Mouse (Mus musculus) neural tube, embryonic 12.5 days (tissue): Measurements from ENCODE around the gene Arg2. TPM values are rescaled to one million over a fixed set of nuclear protein-coding genes. Genes with fewer than 3 reads are reported as not detected.
"Not testable (repeated sequence)": the region's sequence is repeated elsewhere in the genome, so short reads cannot be mapped to it uniquely, and the experiment has no call there.

Experiments
- ATAC-seq: fragments of 200-750 bp; cut with Nextera tagmentation; 2 replicates; pipeline ENCODE4 v1.8.0; 2017; ENCODE audit warnings: low read depth, mild to moderate bottlenecking, moderate TSS enrichment, moderate library complexity; ENCODE audit not compliant: low FRiP score
- H3K27ac ChIP-seq: fragments of 300-500 bp; sonication (generic); 2 replicates; pipeline ENCODE4 v1.5.1; 2016
- H3K27me3 ChIP-seq: fragments of 300-500 bp; sonication (generic); replicated peaks from 2 replicates; pipeline ENCODE4 v1.6.1; 2016; ENCODE audit warnings: mild to moderate bottlenecking
- H3K36me3 ChIP-seq: fragments of 300-500 bp; sonication (generic); 2 replicates; pipeline ENCODE4 v1.6.1; 2016; ENCODE audit warnings: mild to moderate bottlenecking
- H3K4me1 ChIP-seq: fragments of 300-500 bp; sonication (generic); 2 replicates; pipeline ENCODE4 v1.6.1; 2016
- H3K4me2 ChIP-seq: fragments of 300-500 bp; sonication (generic); replicated peaks from 2 replicates; pipeline ENCODE4 v1.6.1; 2016; ENCODE audit warnings: mild to moderate bottlenecking
- H3K4me3 ChIP-seq: fragments of 300-500 bp; sonication (generic); 2 replicates; pipeline ENCODE4 v1.5.1; 2016
- H3K9ac ChIP-seq: fragments of 300-500 bp; sonication (generic); 2 replicates; pipeline ENCODE4 v1.6.1; 2016; ENCODE audit warnings: mild to moderate bottlenecking
- H3K9me3 ChIP-seq: fragments of 300-500 bp; sonication (generic); 2 replicates; pipeline ENCODE4 v1.6.1; 2016; ENCODE audit warnings: mild to moderate bottlenecking
- WGBS: fragments of 180-500 bp; shearing (Covaris S2); methylation state at CpG from one replicate; pipeline ENCODE4 v1.1.7; 2016; 5-methylcytosine and 5-hydroxymethylcytosine counted together
- polyA plus RNA-seq: library from polyadenylated mRNA; unstranded; fragments of >200 nt; fragmentation: Nextera tagmentation; extraction: Ambion mirVana; gene quantifications from 2 replicates; pipeline ENCODE4 v1.2.1, GENCODE M21; 2016

Arg2 gene
- polyA plus RNA-seq, 1 experiment from 2014 or later = 17.1 TPM

- peak within 1 kb of the TSS; percentile 68 for H3K4me2 ChIP-seq
- peaks cover 11% of the 10 kb centered on the region for H3K4me1 ChIP-seq
- peak within 1 kb of the TSS; percentile 81 for H3K27ac ChIP-seq
- peak within 1 kb of the TSS; percentile 77 for H3K9ac ChIP-seq
- H3K4me3 ChIP-seq = peak within 1 kb of the TSS; percentile 86
- H3K36me3 ChIP-seq = peaks cover 23% of the 10 kb centered on the region
- H3K27me3 ChIP-seq = no peaks in the 10 kb centered on the region
- ATAC-seq = peak; percentile 98
- under 1% methylated on average over 71 of the region's 73 CpGs for WGBS
- no peaks in the 10 kb centered on the region for H3K9me3 ChIP-seq
Measured at GRCm38 (mm10) chr12:79172019-79172941, 41.7 kb downstream of the Arg2 start, which contains the start of gene Vti1b. TSS of gene Vti1b (minus strand) at chr12:79172667.

- no peak overlapping the region for H3K4me3 ChIP-seq
- 86% methylated on average over 5 of the region's 5 CpGs for WGBS
- ATAC-seq = no peak
- no peak overlapping the region for H3K9ac ChIP-seq
- H3K4me2 ChIP-seq = no peak overlapping the region
- H3K27me3 ChIP-seq = no peaks in the 10 kb centered on the region
- H3K27ac ChIP-seq = no peak overlapping the region
- no peaks in the 10 kb centered on the region for H3K9me3 ChIP-seq
- H3K36me3 ChIP-seq = peaks cover 26% of the 10 kb centered on the region
- peaks cover 11% of the 10 kb centered on the region for H3K4me1 ChIP-seq
Measured at GRCm38 (mm10) chr12:79173721-79174120, 43.1 kb downstream of the Arg2 start.

- Histone ChIP-seq H3K4me3 (no peak overlapping the region), H3K27me3 (no peaks in the 10 kb centered on the region), H3K4me2 (no peak overlapping the region), H3K27ac (no peak overlapping the region), H3K9me3 (no peaks in the 10 kb centered on the region), H3K4me1 (peaks cover 6% of the 10 kb centered on the region), H3K9ac (no peak overlapping the region), H3K36me3 (peaks cover 29% of the 10 kb centered on the region)
- WGBS = 95% methylated on average over 5 of the region's 5 CpGs
- ATAC-seq = no peak
Measured at GRCm38 (mm10) chr12:79175998-79176397, 45.4 kb downstream of the Arg2 start.

- not testable (repeated sequence) for H3K27me3 ChIP-seq, H3K9ac ChIP-seq, H3K4me1 ChIP-seq, H3K4me3 ChIP-seq, H3K27ac ChIP-seq, H3K4me2 ChIP-seq, ATAC-seq, H3K9me3 ChIP-seq
- 93% methylated on average over 5 of the region's 6 CpGs for WGBS
- peaks cover 66% of the 10 kb centered on the region for H3K36me3 ChIP-seq
Measured at GRCm38 (mm10) chr12:79185160-79185559, 54.6 kb downstream of the Arg2 start.

GRCm38 (mm10) chr12:79190931-79191673 lies 60.5 kb downstream of the Arg2 start:
- peak; percentile 94 for ATAC-seq
- H3K4me2 ChIP-seq = peak overlapping the region; percentile 84
- peaks cover 20% of the 10 kb centered on the region for H3K36me3 ChIP-seq
- H3K9ac ChIP-seq = peak overlapping the region; percentile 66
- under 1% methylated on average over 18 of the region's 18 CpGs for WGBS
- no peaks in the 10 kb centered on the region for H3K27me3 ChIP-seq
- no peaks in the 10 kb centered on the region for H3K9me3 ChIP-seq
- peak overlapping the region; percentile 55 for H3K4me3 ChIP-seq
- H3K4me1 ChIP-seq = peaks cover 11% of the 10 kb centered on the region
- no peak overlapping the region for H3K27ac ChIP-seq

GRCm38 (mm10) chr12:79191701-79192100 lies 61.1 kb downstream of the Arg2 start:
- WGBS = 7% methylated on average over 14 of the region's 14 CpGs

GRCm38 (mm10) chr12:79192193-79192592 lies 61.6 kb downstream of the Arg2 start, which contains the start of gene Rdh11:
TSS of gene Rdh11 (minus strand) at chr12:79192293.
- Histone ChIP-seq H3K9me3 (no peaks in the 10 kb centered on the region), H3K9ac (peak within 1 kb of the TSS; percentile 66), H3K36me3 (peaks cover 11% of the 10 kb centered on the region; the same call in 1 of the 2 replicates), H3K4me3 (peak within 1 kb of the TSS; percentile 55), H3K27me3 (no peaks in the 10 kb centered on the region), H3K27ac (no peak within 1 kb of the TSS), H3K4me2 (peak within 1 kb of the TSS; percentile 84), H3K4me1 (peaks cover 11% of the 10 kb centered on the region)
- 68% methylated on average over 6 of the region's 6 CpGs for WGBS
- no peak for ATAC-seq

More at GRCm38 (mm10) chr12:79191701-79192100, 61.1 kb downstream of the Arg2 start:
- Histone ChIP-seq H3K9me3 (no peaks in the 10 kb centered on the region), H3K4me1 (peaks cover 11% of the 10 kb centered on the region), H3K27me3 (no peaks in the 10 kb centered on the region), H3K36me3 (peaks cover 14% of the 10 kb centered on the region; the same call in 1 of the 2 replicates), H3K9ac (peak overlapping the region; percentile 66), H3K27ac (no peak overlapping the region), H3K4me2 (peak overlapping the region; percentile 84), H3K4me3 (peak overlapping the region; percentile 55)
- peak; percentile 85 for ATAC-seq

- WGBS = 6% methylated on average over 3 of the region's 3 CpGs
- H3K9me3 ChIP-seq = no peaks in the 10 kb centered on the region
- no peaks in the 10 kb centered on the region for H3K36me3 ChIP-seq
- H3K27ac ChIP-seq = no peak overlapping the region
- peaks cover 11% of the 10 kb centered on the region for H3K4me1 ChIP-seq
- no peak overlapping the region for H3K9ac ChIP-seq
- H3K27me3 ChIP-seq = no peaks in the 10 kb centered on the region
- no peak for ATAC-seq
- no peak overlapping the region for H3K4me3 ChIP-seq
- H3K4me2 ChIP-seq = no peak overlapping the region
Measured at GRCm38 (mm10) chr12:79193441-79193840, 62.9 kb downstream of the Arg2 start.

- no peaks in the 10 kb centered on the region for H3K36me3 ChIP-seq
- H3K27ac ChIP-seq = no peak overlapping the region
- no peak for ATAC-seq
- H3K27me3 ChIP-seq = no peaks in the 10 kb centered on the region
- H3K4me1 ChIP-seq = no peaks in the 10 kb centered on the region
- no peak overlapping the region for H3K4me2 ChIP-seq
- H3K9me3 ChIP-seq = no peaks in the 10 kb centered on the region
- WGBS = 88% methylated on average over 5 of the region's 5 CpGs
- H3K9ac ChIP-seq = no peak overlapping the region
- H3K4me3 ChIP-seq = no peak overlapping the region
Measured at GRCm38 (mm10) chr12:79197105-79197504, 66.5 kb downstream of the Arg2 start.

GRCm38 (mm10) chr12:79201882-79202281 lies 71.3 kb downstream of the Arg2 start:
- Histone ChIP-seq H3K4me2 (no peak overlapping the region), H3K36me3 (no peaks in the 10 kb centered on the region), H3K27me3 (no peaks in the 10 kb centered on the region), H3K9ac (no peak overlapping the region), H3K4me3 (no peak overlapping the region), H3K27ac (no peak overlapping the region), H3K4me1 (no peaks in the 10 kb centered on the region), H3K9me3 (no peaks in the 10 kb centered on the region)
- no peak for ATAC-seq
- WGBS = 70% methylated on average over 3 of the region's 3 CpGs
